Mouse (Mus musculus) hindbrain, embryonic 10.5 days (tissue): ENCODE measurements around the gene Ywhag. TPM values are rescaled to one million over a fixed set of nuclear protein-coding genes. Genes with fewer than 3 reads are reported as not detected.

Experiments used
- DNase-seq: peaks from one replicate; pipeline ENCODE4 v3.0.0-alpha.2; 2017; ENCODE audit warnings: low spot score
- H3K27ac ChIP-seq: fragments of 300-500 bp; sonication (generic); 2 replicates; pipeline ENCODE4 v1.5.1; 2016; ENCODE audit warnings: mild to moderate bottlenecking, moderate library complexity
- H3K27me3 ChIP-seq: fragments of 300-500 bp; sonication (generic); 2 replicates; pipeline ENCODE4 v1.6.1; 2016; ENCODE audit warnings: mild to moderate bottlenecking; ENCODE audit not compliant: poor library complexity, insufficient read depth, severe bottlenecking
- H3K36me3 ChIP-seq: fragments of 300-500 bp; sonication (generic); 2 replicates; pipeline ENCODE4 v1.6.1; 2016; ENCODE audit warnings: mild to moderate bottlenecking, moderate library complexity
- H3K4me1 ChIP-seq: fragments of 300-500 bp; sonication (generic); replicated peaks from 2 replicates; pipeline ENCODE4 v1.6.1; 2016; ENCODE audit warnings: mild to moderate bottlenecking
- H3K4me3 ChIP-seq: fragments of 300-500 bp; sonication (generic); 2 replicates; pipeline ENCODE4 v1.5.1; 2016; ENCODE audit warnings: mild to moderate bottlenecking, moderate library complexity
- H3K9me3 ChIP-seq: fragments of 300-500 bp; sonication (generic); 2 replicates; pipeline ENCODE4 v1.6.1; 2016; ENCODE audit warnings: mild to moderate bottlenecking, moderate library complexity
- WGBS: fragments of 180-500 bp; shearing (Covaris S2); methylation state at CpG from one replicate; pipeline ENCODE4 v1.1.7; 2016; 5-methylcytosine and 5-hydroxymethylcytosine counted together
- polyA plus RNA-seq: library from polyadenylated mRNA; unstranded; fragments of >200 nt; fragmentation: Nextera tagmentation; extraction: Ambion mirVana; gene quantifications from 2 replicates; pipeline ENCODE4 v1.2.1, GENCODE M21; 2016

The Ywhag gene
- polyA plus RNA-seq, 1 experiment from 2014 or later, result 348 TPM

- DNase-seq, result no peak
- H3K4me1 ChIP-seq, result peaks cover 28% of the 10 kb centered on the region
- no peaks in the 10 kb centered on the region for H3K27me3 ChIP-seq
- H3K9me3 ChIP-seq, result no peaks in the 10 kb centered on the region
- 69% methylated on average over 8 of the region's 8 CpGs for WGBS
- peaks cover 56% of the 10 kb centered on the region for H3K36me3 ChIP-seq
- no peak overlapping the region for H3K27ac ChIP-seq
- H3K4me3 ChIP-seq, result no peak overlapping the region
Observed at GRCm38 (mm10) chr5:135905320-135906225, 28.8 kb downstream of the Ywhag start.

DNA sequence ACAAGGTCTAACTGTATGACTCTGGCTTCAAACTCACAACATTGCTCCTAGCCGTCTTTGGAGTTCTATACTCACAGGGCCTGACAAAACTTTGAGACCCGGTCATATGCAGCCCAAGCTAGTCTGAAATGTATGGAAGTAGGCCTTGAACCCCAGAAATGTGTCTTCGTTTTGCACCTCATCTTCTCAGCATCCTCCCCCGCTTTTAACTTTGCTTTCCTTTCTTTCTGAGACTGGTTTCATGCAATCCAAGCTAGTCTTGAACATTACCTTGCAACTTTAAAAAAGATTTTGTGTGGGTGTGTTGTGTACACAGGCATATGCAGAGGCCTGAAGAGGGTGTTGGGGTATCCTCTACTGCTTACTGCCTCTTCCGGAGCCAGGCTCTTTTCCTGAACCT lies 30.2 kb downstream of the Ywhag start:
- no peaks in the 10 kb centered on the region for H3K27me3 ChIP-seq
- 0 out of 2 replicates have a peak overlapping the region, but pooled peaks have one; percentile 30 for H3K27ac ChIP-seq
- peaks cover 43% of the 10 kb centered on the region for H3K36me3 ChIP-seq
- H3K4me3 ChIP-seq, result peak overlapping the region; percentile 54; the same call in 1 of the 2 replicates
- H3K9me3 ChIP-seq, result no peaks in the 10 kb centered on the region
- peaks cover 28% of the 10 kb centered on the region for H3K4me1 ChIP-seq
- DNase-seq, result no peak
- whole genome bisulfite sequencing, result 59% methylated on average over 5 of the region's 5 CpGs

DNA sequence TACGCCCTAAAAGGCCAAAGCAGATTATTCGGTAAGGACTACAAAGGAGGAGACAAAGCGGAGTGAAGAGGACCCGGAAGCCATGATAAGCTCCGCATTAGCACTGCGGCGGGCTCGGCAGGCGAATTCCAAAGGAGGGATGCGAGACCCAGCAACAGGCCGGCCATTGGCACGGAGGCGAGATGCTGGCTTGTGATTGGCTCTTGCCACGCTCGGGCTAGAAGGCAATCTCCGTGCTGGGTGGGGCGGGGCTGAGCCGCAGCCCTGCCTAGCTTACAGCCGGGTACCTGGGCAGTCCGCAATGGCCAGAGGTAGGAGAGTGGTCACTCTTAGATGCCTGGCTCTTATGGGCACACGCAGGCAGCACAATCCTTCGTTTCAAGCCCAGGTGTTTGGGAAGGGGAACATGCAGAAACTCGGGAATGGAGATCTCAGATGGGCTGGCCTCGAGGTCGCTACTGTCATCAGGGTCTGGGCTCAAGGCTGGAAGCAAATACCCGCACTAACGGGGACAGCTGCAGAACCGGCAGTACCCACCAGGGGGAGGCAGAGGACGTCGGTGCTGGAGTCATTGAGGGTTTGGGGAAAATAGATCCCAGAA lies 30.8 kb downstream of the Ywhag start:
- no peaks in the 10 kb centered on the region for H3K9me3 ChIP-seq
- peaks cover 25% of the 10 kb centered on the region for H3K4me1 ChIP-seq
- peak; percentile 95 for DNase-seq
- no peaks in the 10 kb centered on the region for H3K27me3 ChIP-seq
- WGBS, result under 1% methylated on average over 30 of the region's 30 CpGs
- peaks cover 37% of the 10 kb centered on the region for H3K36me3 ChIP-seq
- H3K27ac ChIP-seq, result peak overlapping the region; percentile 88
- H3K4me3 ChIP-seq, result peak overlapping the region; percentile 54

DNA sequence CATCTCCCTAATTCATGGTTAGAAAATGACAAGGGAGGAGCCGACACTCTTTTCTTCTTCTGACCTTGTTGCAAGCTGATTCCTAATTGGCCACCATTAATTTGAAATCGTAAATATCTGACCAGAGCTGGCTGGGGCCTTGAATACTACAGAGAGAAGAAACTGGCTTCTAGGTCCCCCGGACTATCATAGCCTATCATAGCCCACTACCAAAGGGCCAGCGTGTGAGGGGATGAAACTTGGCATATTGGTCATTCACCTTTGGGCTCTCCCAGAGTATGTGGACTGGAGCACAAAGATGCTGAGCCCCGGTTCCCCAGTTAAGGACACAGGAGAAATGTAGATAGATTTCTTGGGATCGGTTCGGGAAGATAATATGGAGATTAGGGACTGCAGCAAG lies 31.4 kb downstream of the Ywhag start:
- peaks cover 25% of the 10 kb centered on the region for H3K4me1 ChIP-seq
- DNase-seq, result no peak
- WGBS, result 29% methylated on average over 7 of the region's 7 CpGs

DNA sequence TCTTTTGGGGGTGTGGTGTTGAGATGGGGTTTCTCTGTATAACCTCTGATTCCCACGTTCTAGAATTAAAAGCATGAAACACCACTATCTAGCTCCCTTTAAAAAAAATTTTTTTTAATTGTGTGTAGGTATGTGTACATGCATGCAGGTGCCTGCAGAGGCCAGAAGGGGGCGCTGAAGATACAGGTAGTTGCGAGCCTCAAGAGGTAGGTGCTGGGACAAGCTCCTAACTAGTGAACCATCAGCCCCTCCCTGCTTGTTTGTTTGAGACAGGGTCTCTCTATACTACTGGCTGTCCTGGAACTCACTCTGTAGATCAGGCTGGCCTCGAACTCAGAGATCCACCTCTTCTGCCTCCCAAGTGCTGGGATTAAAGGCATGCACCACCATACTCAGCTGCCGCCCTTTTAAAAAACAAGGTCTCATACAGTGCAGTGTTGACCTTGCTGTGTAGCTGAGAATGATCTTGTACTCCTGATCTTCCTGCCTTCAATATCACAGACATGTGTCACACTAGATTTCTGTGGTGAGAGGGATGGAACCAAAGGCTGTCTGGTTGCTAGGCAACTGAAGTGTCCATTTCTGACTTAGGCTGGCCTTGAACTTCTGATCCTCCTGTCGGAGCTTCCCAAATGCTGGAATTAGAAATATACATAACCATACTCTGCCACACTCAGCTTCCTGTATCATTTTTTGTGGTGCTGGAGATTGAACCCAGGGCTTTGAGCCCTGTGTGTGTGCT lies 32.9 kb downstream of the Ywhag start:
- 66% methylated on average over 6 of the region's 6 CpGs for WGBS
- Histone ChIP-seq H3K36me3 (peaks cover 16% of the 10 kb centered on the region), H3K9me3 (no peaks in the 10 kb centered on the region), H3K4me1 (peaks cover 23% of the 10 kb centered on the region), H3K27me3 (no peaks in the 10 kb centered on the region), H3K4me3 (no peak overlapping the region), H3K27ac (no peak overlapping the region)
- no peak for DNase-seq

More for the DNA sequence above, 31.4 kb downstream of the Ywhag start:
- no peaks in the 10 kb centered on the region for H3K27me3 ChIP-seq
- peak overlapping the region; percentile 54 for H3K4me3 ChIP-seq
- peaks cover 31% of the 10 kb centered on the region for H3K36me3 ChIP-seq
- no peaks in the 10 kb centered on the region for H3K9me3 ChIP-seq
- peak overlapping the region; percentile 88 for H3K27ac ChIP-seq

DNA sequence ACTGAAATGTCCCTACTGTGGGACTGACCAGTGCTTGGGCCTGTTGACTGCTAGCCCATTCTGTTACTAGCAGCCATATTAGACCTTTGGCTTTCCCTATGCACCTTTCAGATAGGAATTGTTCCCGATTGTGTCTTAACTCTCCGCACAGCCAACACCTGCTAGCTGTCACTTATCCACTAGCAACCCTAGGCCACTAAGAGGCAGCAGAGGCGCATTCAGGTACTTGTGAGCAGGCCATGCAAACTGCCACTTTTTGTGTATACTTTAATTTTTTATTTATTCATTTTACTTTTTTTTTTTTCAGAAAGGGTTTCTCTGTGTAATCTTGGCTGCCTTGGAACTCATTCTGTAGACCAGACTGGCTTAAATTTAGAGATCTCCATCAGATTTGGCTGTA lies 33.7 kb downstream of the Ywhag start:
- Histone ChIP-seq H3K36me3 (0 out of 2 replicates have a peak, but pooled peaks cover 11% of the 10 kb centered on the region), H3K9me3 (no peaks in the 10 kb centered on the region), H3K4me1 (peaks cover 20% of the 10 kb centered on the region), H3K4me3 (no peak overlapping the region), H3K27ac (no peak overlapping the region), H3K27me3 (no peaks in the 10 kb centered on the region)
- no peak for DNase-seq
- WGBS, result 76% methylated on average over 3 of the region's 3 CpGs

DNA sequence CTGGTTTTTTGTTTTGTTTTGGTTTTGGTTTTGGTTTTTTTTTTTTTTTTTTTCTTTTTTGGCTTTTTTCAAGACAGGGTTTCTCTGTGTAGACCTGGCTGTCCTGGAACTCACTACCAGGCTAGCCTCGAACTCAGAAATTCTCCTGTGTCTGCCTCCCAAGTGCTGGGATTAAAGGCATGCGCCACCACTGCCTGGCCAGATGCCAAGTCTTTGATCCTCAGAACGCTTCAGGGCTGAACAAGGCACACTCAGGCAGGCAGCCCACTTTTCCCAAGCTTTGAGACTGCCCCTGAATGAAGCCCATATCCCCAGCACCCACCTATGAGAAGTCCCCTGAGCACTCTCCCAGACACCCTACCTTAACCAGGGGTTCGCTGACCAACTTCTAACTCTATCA lies 34.6 kb downstream of the Ywhag start:
- no peak for DNase-seq
- Histone ChIP-seq H3K36me3 (0 out of 2 replicates have a peak, but pooled peaks cover 3% of the 10 kb centered on the region), H3K4me3 (no peak overlapping the region), H3K27ac (no peak overlapping the region), H3K9me3 (no peaks in the 10 kb centered on the region), H3K4me1 (peaks cover 19% of the 10 kb centered on the region), H3K27me3 (no peaks in the 10 kb centered on the region)
- 70% methylated on average over 4 of the region's 4 CpGs for WGBS

- no peak overlapping the region for H3K4me3 ChIP-seq
- H3K4me1 ChIP-seq, result peaks cover 13% of the 10 kb centered on the region
- no peaks in the 10 kb centered on the region for H3K36me3 ChIP-seq
- no peak overlapping the region for H3K27ac ChIP-seq
- no peak for DNase-seq
- H3K27me3 ChIP-seq, result no peaks in the 10 kb centered on the region
- no peaks in the 10 kb centered on the region for H3K9me3 ChIP-seq
- 83% methylated on average over 4 of the region's 4 CpGs for WGBS
Observed at GRCm38 (mm10) chr5:135898995-135899394, 35.4 kb downstream of the Ywhag start.

DNA sequence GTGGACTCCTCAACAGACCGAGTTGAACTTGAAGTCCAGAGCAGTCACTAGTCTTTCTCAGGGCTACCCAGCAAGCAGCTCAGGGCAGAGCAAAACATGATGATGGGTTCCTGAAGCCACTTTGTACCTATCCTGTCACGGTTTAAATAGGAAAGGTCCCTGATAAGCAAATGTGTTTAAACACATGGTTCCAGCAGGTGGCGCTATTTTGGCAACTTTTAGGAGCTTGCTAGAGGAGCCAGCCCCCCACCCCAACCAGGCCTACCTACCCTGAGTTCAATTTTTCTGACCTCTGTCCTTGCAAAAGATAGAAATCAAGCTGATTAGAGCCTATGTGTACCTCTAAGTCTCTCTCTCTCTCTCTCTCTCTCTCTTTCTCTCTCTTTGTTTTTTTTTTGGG lies 36.4 kb downstream of the Ywhag start:
- Histone ChIP-seq H3K36me3 (no peaks in the 10 kb centered on the region), H3K27me3 (peaks cover 3% of the 10 kb centered on the region; the same call in 1 of the 2 replicates), H3K9me3 (no peaks in the 10 kb centered on the region), H3K4me3 (no peak overlapping the region), H3K27ac (no peak overlapping the region), H3K4me1 (peaks cover 3% of the 10 kb centered on the region)
- 15% methylated on average over 3 of the region's 3 CpGs for WGBS
- DNase-seq, result peak; percentile 52

DNA sequence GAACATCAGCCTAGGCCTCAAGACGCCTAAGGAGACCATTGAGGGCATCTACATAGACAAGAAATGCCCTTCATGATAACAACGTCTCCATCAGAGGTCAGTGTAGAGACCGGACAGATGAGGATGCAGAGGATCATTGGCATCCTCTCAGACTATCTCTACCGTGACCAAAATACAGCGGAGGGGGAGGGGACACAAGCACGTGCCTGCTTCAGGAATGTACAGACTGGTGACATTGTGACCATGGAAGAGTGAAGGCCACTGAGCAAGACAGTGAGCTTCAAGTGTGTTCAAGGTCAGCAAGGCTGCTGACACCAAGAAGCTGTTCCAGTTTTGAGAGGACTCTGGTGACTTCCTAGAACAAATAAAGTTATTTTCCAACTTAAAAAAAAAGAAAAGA lies 39.5 kb downstream of the Ywhag start:
- Histone ChIP-seq H3K36me3 (no peaks in the 10 kb centered on the region), H3K27ac (no peak overlapping the region), H3K4me3 (no peak overlapping the region), H3K27me3 (peaks cover 25% of the 10 kb centered on the region), H3K4me1 (no peaks in the 10 kb centered on the region), H3K9me3 (no peaks in the 10 kb centered on the region)
- no peak for DNase-seq
- 84% methylated on average over 6 of the region's 6 CpGs for WGBS

- WGBS, result 54% methylated on average over 9 of the region's 9 CpGs
- DNase-seq, result no peak
- Histone ChIP-seq H3K4me3 (no peak overlapping the region), H3K36me3 (no peaks in the 10 kb centered on the region), H3K27me3 (peaks cover 45% of the 10 kb centered on the region), H3K4me1 (peaks cover 12% of the 10 kb centered on the region), H3K27ac (no peak overlapping the region), H3K9me3 (no peaks in the 10 kb centered on the region)
Observed at GRCm38 (mm10) chr5:135892589-135893351, 41.6 kb downstream of the Ywhag start.

GRCm38 (mm10) chr5:135890920-135891319 lies 43.5 kb downstream of the Ywhag start:
- Histone ChIP-seq H3K9me3 (no peaks in the 10 kb centered on the region), H3K27me3 (peaks cover 61% of the 10 kb centered on the region), H3K4me3 (no peak overlapping the region), H3K27ac (no peak overlapping the region), H3K4me1 (peaks cover 17% of the 10 kb centered on the region), H3K36me3 (no peaks in the 10 kb centered on the region)
- DNase-seq, result no peak
- WGBS, result 68% methylated on average over 3 of the region's 3 CpGs
